In genomic region chr5:30825166-30825565, GRCm38 (mm10) we compare ENCODE assay signal across 13 mouse cellular contexts. TPM values are rescaled to one million over a fixed set of nuclear protein-coding genes. Genes with fewer than 3 reads are reported as not detected.
A peak's percentile ranks its signal among the peaks of the same experiment; 100 is the strongest.
DNase-seq lines count a peak whose midpoint lies in the region; ATAC-seq lines count a peak whose summit lies in the region.
"Had no signal": no experiment of that assay in that cellular context is flagged by ENCODE, and none has a peak within 500 bp of the region (broad histone marks: within the 10 kb centered on the region; RNA-seq: fewer than 3 reads in every experiment).

No protein-coding gene starts in this region.

- H3K27ac ChIP-seq in hindbrain, embryonic 14.5 days: no peak overlapping the region
- H3K27ac ChIP-seq in hindbrain, embryonic 12.5 days: no peak overlapping the region
- peak overlapping the region; percentile 41; the same call in 1 of the 2 replicates for H3K27ac ChIP-seq in midbrain, embryonic 13.5 days
- H3K27ac ChIP-seq: left cerebral cortex, adult 2 months; stomach, embryonic 15.5 days had no signal

- ATAC-seq in hindbrain, embryonic 14.5 days (ENCODE audit: low FRiP score): no peak
- no peak for ATAC-seq in hindbrain, embryonic 12.5 days (ENCODE audit: low FRiP score)
- 0 out of 2 replicates have a peak, but pooled peaks have one; percentile 50 for ATAC-seq in midbrain, embryonic 13.5 days

- no peak overlapping the region for H3K4me2 ChIP-seq in hindbrain, embryonic 14.5 days (replicated peaks)
- no peak overlapping the region for H3K4me2 ChIP-seq in hindbrain, embryonic 12.5 days (replicated peaks)
- H3K4me2 ChIP-seq in midbrain, embryonic 13.5 days (replicated peaks): 0 out of 2 replicates have a peak overlapping the region, but pooled peaks have one; percentile 11
- H3K4me2 ChIP-seq: liver, embryonic 11.5 days; stomach, embryonic 15.5 days had no signal

- 63% methylated on average over 10 of the region's 10 CpGs for WGBS in hindbrain, embryonic 14.5 days
- WGBS in hindbrain, embryonic 12.5 days: 64% methylated on average over 10 of the region's 10 CpGs
- 35% methylated on average over 10 of the region's 10 CpGs for WGBS in midbrain, embryonic 13.5 days

- H3K4me3 ChIP-seq in hindbrain, embryonic 14.5 days (replicated peaks; ENCODE audit: low read length): no peak overlapping the region
- no peak overlapping the region for H3K4me3 ChIP-seq in hindbrain, embryonic 12.5 days
- H3K4me3 ChIP-seq in midbrain, embryonic 13.5 days (replicated peaks): no peak overlapping the region
- H3K4me3 ChIP-seq: left cerebral cortex, adult 2 months; stomach, embryonic 15.5 days had no signal

- H3K9ac ChIP-seq in hindbrain, embryonic 14.5 days: peak overlapping the region; percentile 10; the same call in 1 of the 2 replicates
- H3K9ac ChIP-seq in hindbrain, embryonic 12.5 days: no peak overlapping the region
- peak overlapping the region; percentile 25; the same call in 1 of the 2 replicates for H3K9ac ChIP-seq in midbrain, embryonic 13.5 days (replicated peaks)
- H3K9ac ChIP-seq: stomach, embryonic 15.5 days had no signal

- H3K4me1 ChIP-seq in hindbrain, embryonic 14.5 days (replicated peaks; ENCODE audit: control insufficient read depth, insufficient read depth, low read length): peaks cover 3% of the 10 kb centered on the region; the same call in 1 of the 2 replicates
- peaks cover 15% of the 10 kb centered on the region for H3K4me1 ChIP-seq in hindbrain, embryonic 12.5 days
- peaks cover 31% of the 10 kb centered on the region for H3K4me1 ChIP-seq in midbrain, embryonic 13.5 days (replicated peaks)
- H3K4me1 ChIP-seq: stomach, embryonic 15.5 days had no signal

- no peaks in the 10 kb centered on the region for H3K27me3 ChIP-seq in hindbrain, embryonic 14.5 days (ENCODE audit: control insufficient read depth, insufficient read depth, low read length)
- no peaks in the 10 kb centered on the region for H3K27me3 ChIP-seq in hindbrain, embryonic 12.5 days
- no peaks in the 10 kb centered on the region for H3K27me3 ChIP-seq in midbrain, embryonic 13.5 days
- H3K27me3 ChIP-seq: stomach, embryonic 15.5 days had no signal

- peak; percentile 55 for DNase-seq in adrenal gland, postnatal 14 days
- DNase-seq in adrenal gland, postnatal 10 days: no peak
- DNase-seq in hindbrain, embryonic 14.5 days (ENCODE audit: low spot score): no peak
- peak; percentile 63 to 76 for DNase-seq in cerebellum, postnatal 10 days
- no peak for DNase-seq in natural killer cell, adult 2 months (ENCODE audit: low spot score in 2 of 2)
- DNase-seq in lung, adult 18-20 months: no peak
- DNase-seq: kidney, postnatal 25 days; lung, postnatal 14 days had no signal

- 0 out of 2 replicates have a peak, but pooled peaks cover 3% of the 10 kb centered on the region for H3K36me3 ChIP-seq in hindbrain, embryonic 14.5 days (replicated peaks; ENCODE audit: control insufficient read depth, insufficient read depth)
- H3K36me3 ChIP-seq in hindbrain, embryonic 12.5 days: no peaks in the 10 kb centered on the region
- no peaks in the 10 kb centered on the region for H3K36me3 ChIP-seq in midbrain, embryonic 13.5 days
- H3K36me3 ChIP-seq: stomach, embryonic 15.5 days had no signal

- H3K9me3 ChIP-seq in hindbrain, embryonic 14.5 days (ENCODE audit: control insufficient read depth, low read length): no peaks in the 10 kb centered on the region
- H3K9me3 ChIP-seq in hindbrain, embryonic 12.5 days (replicated peaks): no peaks in the 10 kb centered on the region
- H3K9me3 ChIP-seq in midbrain, embryonic 13.5 days: no peaks in the 10 kb centered on the region
- H3K9me3 ChIP-seq: stomach, embryonic 15.5 days had no signal

RNA-seq across cellular contexts. Expression of gene Mapre3, which starts 10.7 kb away (rescaled TPM):
- 44.1 and 46.5 TPM in 2 replicates for total RNA-seq in adrenal gland, postnatal 14 days (2021)
- 10 to 100 TPM; 35.9 to 47.4 TPM for total RNA-seq in adrenal gland, postnatal 10 days (2021)
- polyA plus RNA-seq in hindbrain, embryonic 14.5 days (2014; fragmentation: Nextera tagmentation; extraction: Ambion mirVana): 124 and 139 TPM in 2 replicates
- 73.1 and 81.0 TPM in 2 replicates for polyA plus RNA-seq in hindbrain, embryonic 12.5 days (2016; fragmentation: Nextera tagmentation; extraction: Ambion mirVana)
- polyA plus RNA-seq in midbrain, embryonic 13.5 days (2015; fragmentation: Nextera tagmentation; extraction: Ambion mirVana): 111 and 113 TPM in 2 replicates

RNA-seq across cellular contexts. Expression of gene Tmem214, which starts 42.6 kb away (rescaled TPM):
- 48.5 and 55.1 TPM in 2 replicates for total RNA-seq in adrenal gland, postnatal 14 days (2021)
- total RNA-seq in adrenal gland, postnatal 10 days (2021): 10 to 100 TPM; 49.4 to 50.4 TPM
- 49.6 and 50.1 TPM in 2 replicates for polyA plus RNA-seq in hindbrain, embryonic 14.5 days (2014; fragmentation: Nextera tagmentation; extraction: Ambion mirVana)
- 66.8 and 68.5 TPM in 2 replicates for polyA plus RNA-seq in hindbrain, embryonic 12.5 days (2016; fragmentation: Nextera tagmentation; extraction: Ambion mirVana)
- 57.7 and 59.7 TPM in 2 replicates for polyA plus RNA-seq in midbrain, embryonic 13.5 days (2015; fragmentation: Nextera tagmentation; extraction: Ambion mirVana)

Comparison
In these comparisons a context has a peak if more than half of its experiments do, and no peak if none do; other contexts are left out.
1. DNase-seq: peak in adrenal gland, postnatal 14 days (single experiment) and cerebellum, postnatal 10 days (2 of 2); none in adrenal gland, postnatal 10 days (single experiment), hindbrain, embryonic 14.5 days (single experiment), natural killer cell, adult 2 months (0 of 2) and lung, adult 18-20 months (0 of 2).